Mouse (Mus musculus) heart, embryonic 12.5 days (tissue): ENCODE data around the gene Cds2. TPM values are rescaled to one million over a fixed set of nuclear protein-coding genes. Genes with fewer than 3 reads are reported as not detected.

ENCODE experiments used
- ATAC-seq: fragments of 200-750 bp; cut with Nextera tagmentation; 2 replicates; pipeline ENCODE4 v1.8.0; 2017; ENCODE audit warnings: moderate TSS enrichment, moderate library complexity; ENCODE audit not compliant: insufficient number of reproducible peaks, low FRiP score
- H3K27ac ChIP-seq: fragments of 300-500 bp; sonication (generic); 2 replicates; pipeline ENCODE4 v1.5.1; 2016; ENCODE audit warnings: mild to moderate bottlenecking, moderate library complexity; ENCODE audit not compliant: poor library complexity, severe bottlenecking
- H3K27me3 ChIP-seq: fragments of 300-500 bp; sonication (generic); replicated peaks from 2 replicates; pipeline ENCODE4 v1.6.1; 2016; ENCODE audit warnings: mild to moderate bottlenecking, moderate library complexity
- H3K36me3 ChIP-seq: fragments of 300-500 bp; sonication (generic); 2 replicates; pipeline ENCODE4 v1.6.1; 2016; ENCODE audit warnings: mild to moderate bottlenecking, moderate library complexity
- H3K4me1 ChIP-seq: fragments of 300-500 bp; sonication (generic); replicated peaks from 2 replicates; pipeline ENCODE4 v1.6.1; 2016; ENCODE audit warnings: mild to moderate bottlenecking
- H3K4me2 ChIP-seq: fragments of 300-500 bp; sonication (generic); 2 replicates; pipeline ENCODE4 v1.6.1; 2016; ENCODE audit warnings: mild to moderate bottlenecking, moderate library complexity
- H3K4me3 ChIP-seq: fragments of 300-500 bp; sonication (generic); 2 replicates; pipeline ENCODE4 v1.5.1; 2016; ENCODE audit warnings: mild to moderate bottlenecking
- H3K9ac ChIP-seq: fragments of 300-500 bp; sonication (generic); 2 replicates; pipeline ENCODE4 v1.6.1; 2016; ENCODE audit warnings: mild to moderate bottlenecking, moderate library complexity
- H3K9me3 ChIP-seq: fragments of 300-500 bp; sonication (generic); replicated peaks from 2 replicates; pipeline ENCODE4 v1.6.1; 2016; ENCODE audit warnings: mild to moderate bottlenecking, moderate library complexity
- WGBS: fragments of 180-500 bp; shearing (Covaris S2); methylation state at CpG from one replicate; pipeline ENCODE4 v1.1.7; 2016; 5-methylcytosine and 5-hydroxymethylcytosine counted together
- polyA plus RNA-seq: library from polyadenylated mRNA; unstranded; fragments of >200 nt; fragmentation: Nextera tagmentation; extraction: Ambion mirVana; gene quantifications from 2 replicates; pipeline ENCODE4 v1.2.1, GENCODE M21; 2016

Gene Cds2
- polyA plus RNA-seq, 1 experiment from 2014 or later: 21.0 TPM

- Histone ChIP-seq H3K9ac (peak overlapping the region; percentile 78), H3K36me3 (peaks cover 20% of the 10 kb centered on the region), H3K27me3 (no peaks in the 10 kb centered on the region), H3K4me1 (peaks cover 25% of the 10 kb centered on the region), H3K4me3 (peak overlapping the region; percentile 86), H3K9me3 (no peaks in the 10 kb centered on the region), H3K27ac (peak overlapping the region; percentile 87; the same call in 1 of the 2 replicates), H3K4me2 (peak overlapping the region; percentile 84)
- ATAC-seq: no peak
- whole genome bisulfite sequencing: 8% methylated on average over 8 of the region's 8 CpGs
Measured at GRCm38 (mm10) chr2:132251911-132252310, 11.0 kb upstream of the Cds2 start.

GRCm38 (mm10) chr2:132252542-132253528 lies 10.1 kb upstream of the Cds2 start, which contains the start of gene Pcna:
Gene Pcna, minus strand, starts transcription at chr2:132253314.
- Histone ChIP-seq H3K27ac (peak within 1 kb of the TSS; percentile 87), H3K27me3 (no peaks in the 10 kb centered on the region), H3K9me3 (no peaks in the 10 kb centered on the region), H3K4me3 (peak within 1 kb of the TSS; percentile 86), H3K4me1 (peaks cover 25% of the 10 kb centered on the region), H3K4me2 (peak within 1 kb of the TSS; percentile 84), H3K36me3 (peaks cover 20% of the 10 kb centered on the region), H3K9ac (peak within 1 kb of the TSS; percentile 78)
- ATAC-seq: peak; percentile 100
- WGBS: under 1% methylated on average over 78 of the region's 79 CpGs

- H3K9ac ChIP-seq: peak overlapping the region; percentile 69
- peak overlapping the region; percentile 86 for H3K4me3 ChIP-seq
- no peak for ATAC-seq
- peak overlapping the region; percentile 69 for H3K4me2 ChIP-seq
- H3K27ac ChIP-seq: peak overlapping the region; percentile 87
- 3% methylated on average over 7 of the region's 7 CpGs for WGBS
- H3K36me3 ChIP-seq: peaks cover 19% of the 10 kb centered on the region
- peaks cover 18% of the 10 kb centered on the region for H3K4me1 ChIP-seq
- H3K27me3 ChIP-seq: no peaks in the 10 kb centered on the region
- no peaks in the 10 kb centered on the region for H3K9me3 ChIP-seq
Measured at GRCm38 (mm10) chr2:132253603-132254002, 9.3 kb upstream of the Cds2 start.

DNA sequence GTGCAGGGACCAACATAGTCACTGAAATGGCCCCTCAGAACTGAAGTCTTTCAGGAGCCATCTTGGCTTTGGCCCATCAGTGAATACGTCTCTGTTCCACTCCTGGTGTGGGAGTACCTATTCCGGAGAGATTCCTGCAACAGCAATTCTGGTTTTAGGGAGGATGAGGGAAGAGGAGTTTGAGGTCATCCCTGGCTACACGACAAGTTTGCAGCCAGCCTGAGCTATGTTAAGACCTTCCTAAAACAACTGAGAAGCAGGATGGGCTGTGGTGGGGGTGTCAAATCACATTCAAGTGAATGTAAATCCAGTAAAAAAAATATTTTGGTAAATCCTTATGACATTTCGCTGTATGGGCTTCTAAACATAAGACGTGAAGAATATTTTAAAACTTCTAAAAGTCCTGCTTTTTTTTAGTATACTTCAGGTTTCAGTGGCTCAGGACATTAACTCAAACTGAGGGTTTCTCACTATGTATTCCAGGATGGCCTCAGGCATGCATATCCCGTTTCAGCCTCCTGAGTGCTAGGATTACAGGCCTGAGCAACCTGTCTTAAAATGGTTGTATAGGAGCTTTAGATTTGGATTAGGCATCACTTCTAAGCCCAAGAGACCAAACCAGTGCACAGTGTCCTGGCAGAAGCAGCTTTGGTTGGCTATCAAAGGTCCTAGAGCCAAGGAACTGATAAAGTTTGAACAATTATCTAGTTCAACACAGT lies 5.4 kb upstream of the Cds2 start:
- no peak overlapping the region for H3K4me3 ChIP-seq
- H3K9me3 ChIP-seq: no peaks in the 10 kb centered on the region
- no peak overlapping the region for H3K4me2 ChIP-seq
- H3K27me3 ChIP-seq: no peaks in the 10 kb centered on the region
- H3K36me3 ChIP-seq: no peaks in the 10 kb centered on the region
- no peak for ATAC-seq
- no peak overlapping the region for H3K9ac ChIP-seq
- WGBS: 86% methylated on average over 6 of the region's 6 CpGs
- H3K27ac ChIP-seq: no peak overlapping the region
- H3K4me1 ChIP-seq: 0 out of 2 replicates have a peak, but pooled peaks cover 3% of the 10 kb centered on the region

DNA sequence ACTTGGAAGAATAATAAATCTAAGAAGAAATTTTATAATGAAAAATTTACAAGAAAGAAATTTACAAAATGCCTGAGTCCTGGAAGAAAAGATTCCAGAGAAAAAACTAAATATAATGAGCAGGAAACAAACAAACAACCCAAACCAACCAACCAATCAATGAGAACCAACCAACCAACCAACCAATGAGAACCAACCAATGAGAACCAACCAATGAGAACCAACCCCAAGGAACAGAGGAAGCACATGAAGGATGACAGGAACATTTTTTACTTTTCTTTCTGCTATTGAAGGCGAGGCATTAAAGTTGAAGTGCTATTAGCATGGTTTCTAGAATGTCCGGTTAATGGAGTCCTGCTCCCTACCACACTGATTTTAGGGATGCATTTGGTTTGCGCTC lies 2.3 kb upstream of the Cds2 start:
- no peak overlapping the region for H3K9ac ChIP-seq
- H3K4me2 ChIP-seq: no peak overlapping the region
- peaks cover 14% of the 10 kb centered on the region for H3K4me1 ChIP-seq
- no peaks in the 10 kb centered on the region for H3K9me3 ChIP-seq
- H3K4me3 ChIP-seq: no peak overlapping the region
- ATAC-seq: no peak
- no peaks in the 10 kb centered on the region for H3K36me3 ChIP-seq
- WGBS: 87% methylated on average over 3 of the region's 3 CpGs
- H3K27me3 ChIP-seq: no peaks in the 10 kb centered on the region
- H3K27ac ChIP-seq: no peak overlapping the region

GRCm38 (mm10) chr2:132262175-132262574 lies 773 bp upstream of the Cds2 start:
- H3K27ac ChIP-seq: no peak overlapping the region
- no peak overlapping the region for H3K4me3 ChIP-seq
- H3K27me3 ChIP-seq: no peaks in the 10 kb centered on the region
- no peaks in the 10 kb centered on the region for H3K36me3 ChIP-seq
- H3K9me3 ChIP-seq: no peaks in the 10 kb centered on the region
- peaks cover 18% of the 10 kb centered on the region for H3K4me1 ChIP-seq
- no peak overlapping the region for H3K4me2 ChIP-seq
- 69% methylated on average over 6 of the region's 6 CpGs for WGBS
- H3K9ac ChIP-seq: no peak overlapping the region
- no peak for ATAC-seq

GRCm38 (mm10) chr2:132263421-132264265 lies 695 bp downstream of the Cds2 start:
- peak; percentile 62; the same call in 1 of the 2 replicates for ATAC-seq
- Histone ChIP-seq H3K4me3 (peak overlapping the region; percentile 68), H3K36me3 (no peaks in the 10 kb centered on the region), H3K4me1 (peaks cover 18% of the 10 kb centered on the region), H3K9me3 (no peaks in the 10 kb centered on the region), H3K9ac (peak overlapping the region; percentile 87), H3K27ac (peak overlapping the region; percentile 56), H3K4me2 (peak overlapping the region; percentile 78), H3K27me3 (no peaks in the 10 kb centered on the region)
- 1% methylated on average over 46 of the region's 47 CpGs for WGBS

- H3K4me3 ChIP-seq: peak overlapping the region; percentile 68
- 19% methylated on average over 6 of the region's 6 CpGs for WGBS
- no peaks in the 10 kb centered on the region for H3K36me3 ChIP-seq
- no peak overlapping the region for H3K27ac ChIP-seq
- peak overlapping the region; percentile 87 for H3K9ac ChIP-seq
- H3K4me1 ChIP-seq: peaks cover 21% of the 10 kb centered on the region
- no peak for ATAC-seq
- H3K27me3 ChIP-seq: no peaks in the 10 kb centered on the region
- peak overlapping the region; percentile 78 for H3K4me2 ChIP-seq
- no peaks in the 10 kb centered on the region for H3K9me3 ChIP-seq
Measured at GRCm38 (mm10) chr2:132264266-132264710, 1.3 kb downstream of the Cds2 start.

DNA sequence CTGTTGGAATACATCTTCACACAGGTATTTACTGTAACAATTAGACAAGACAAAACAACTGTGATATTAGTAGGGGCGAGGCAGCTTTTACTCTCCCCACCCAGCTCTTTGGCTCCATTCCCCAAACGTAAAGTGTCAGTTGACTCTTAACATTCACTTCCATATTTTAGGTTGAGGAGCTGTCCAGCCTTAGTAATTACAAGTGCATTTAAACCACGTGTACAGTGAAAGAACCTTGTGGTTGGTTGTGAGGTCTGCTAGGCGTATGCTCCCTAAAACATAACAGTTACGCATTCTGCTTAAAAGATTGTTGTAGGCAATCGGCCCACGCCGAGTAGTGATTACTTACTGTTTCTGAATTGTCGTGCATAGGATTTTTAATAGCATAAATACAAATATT lies 2.2 kb downstream of the Cds2 start:
- Histone ChIP-seq H3K36me3 (no peaks in the 10 kb centered on the region), H3K4me3 (no peak overlapping the region), H3K4me1 (peaks cover 27% of the 10 kb centered on the region), H3K9me3 (no peaks in the 10 kb centered on the region), H3K4me2 (0 out of 2 replicates have a peak overlapping the region, but pooled peaks have one; percentile 78), H3K9ac (no peak overlapping the region), H3K27ac (no peak overlapping the region), H3K27me3 (no peaks in the 10 kb centered on the region)
- 87% methylated on average over 9 of the region's 9 CpGs for WGBS
- ATAC-seq: no peak

- H3K4me1 ChIP-seq: peaks cover 33% of the 10 kb centered on the region
- 89% methylated on average over 3 of the region's 3 CpGs for WGBS
- no peak overlapping the region for H3K9ac ChIP-seq
Measured at GRCm38 (mm10) chr2:132266086-132266485, 3.1 kb downstream of the Cds2 start.

More at GRCm38 (mm10) chr2:132266086-132266485, 3.1 kb downstream of the Cds2 start:
- Histone ChIP-seq H3K4me2 (no peak overlapping the region), H3K36me3 (no peaks in the 10 kb centered on the region), H3K27ac (no peak overlapping the region), H3K27me3 (no peaks in the 10 kb centered on the region), H3K4me3 (no peak overlapping the region), H3K9me3 (no peaks in the 10 kb centered on the region)
- no peak for ATAC-seq
